Mouse (Mus musculus) ES-CJ7 (cell line): Measurements from ENCODE around the gene Ttll9.
A peak's percentile ranks its signal among the peaks of the same experiment; 100 is the strongest.

Experiments used
- DNase-seq: peaks from one replicate; pipeline ENCODE4 v3.0.0; 2011; ENCODE audit warnings: low read depth, low spot score

The Ttll9 gene

GRCm38 (mm10) chr2:152941776-152942175 is 20.5 kb upstream of the Ttll9 start:
- no peak for DNase-seq

- no peak for DNase-seq
Observed at GRCm38 (mm10) chr2:152942898-152943515, 19.3 kb upstream of the Ttll9 start.

DNA sequence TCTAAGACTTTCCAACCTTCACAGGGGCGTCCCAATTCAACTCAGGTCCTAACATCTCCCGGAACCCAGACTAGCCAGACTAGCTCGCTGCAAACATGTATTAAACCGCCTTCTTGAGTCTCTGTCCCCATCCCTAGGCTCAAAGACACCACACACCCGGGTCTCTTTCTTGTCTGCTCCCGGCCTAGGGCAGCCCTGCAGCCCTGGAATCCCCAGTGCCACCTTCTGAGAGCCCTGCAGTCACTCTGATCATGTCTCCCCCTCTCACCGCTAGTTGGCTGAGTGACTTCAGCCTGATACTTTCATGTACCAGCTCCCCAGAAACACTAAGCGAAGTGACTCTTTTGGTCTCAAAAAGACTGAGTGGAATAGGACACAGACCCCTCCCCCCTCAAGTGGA is 18.7 kb upstream of the Ttll9 start:
- no peak for DNase-seq

DNA sequence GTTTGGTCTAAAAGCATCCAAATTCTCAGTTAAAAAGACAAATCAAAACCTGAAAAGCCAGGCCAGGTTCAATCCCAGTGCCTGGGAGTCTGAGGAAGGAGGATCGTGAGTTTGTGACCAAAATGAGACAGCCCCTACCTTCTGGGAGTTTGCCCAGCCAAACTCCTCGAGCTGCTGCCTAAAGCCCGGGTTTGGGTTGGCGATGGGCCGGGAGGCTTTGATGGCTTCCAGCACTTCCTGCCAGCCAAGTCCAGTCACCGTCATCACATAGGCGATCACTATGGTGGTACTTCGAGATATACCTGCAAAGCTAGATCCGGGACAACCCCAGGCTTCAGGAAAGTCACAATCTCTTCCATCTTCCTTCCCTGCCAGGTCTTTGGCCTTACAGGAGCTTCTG is 18.3 kb upstream of the Ttll9 start:
- DNase-seq, result no peak

- no peak for DNase-seq
Observed at GRCm38 (mm10) chr2:152947098-152947497, 15.2 kb upstream of the Ttll9 start.

DNA sequence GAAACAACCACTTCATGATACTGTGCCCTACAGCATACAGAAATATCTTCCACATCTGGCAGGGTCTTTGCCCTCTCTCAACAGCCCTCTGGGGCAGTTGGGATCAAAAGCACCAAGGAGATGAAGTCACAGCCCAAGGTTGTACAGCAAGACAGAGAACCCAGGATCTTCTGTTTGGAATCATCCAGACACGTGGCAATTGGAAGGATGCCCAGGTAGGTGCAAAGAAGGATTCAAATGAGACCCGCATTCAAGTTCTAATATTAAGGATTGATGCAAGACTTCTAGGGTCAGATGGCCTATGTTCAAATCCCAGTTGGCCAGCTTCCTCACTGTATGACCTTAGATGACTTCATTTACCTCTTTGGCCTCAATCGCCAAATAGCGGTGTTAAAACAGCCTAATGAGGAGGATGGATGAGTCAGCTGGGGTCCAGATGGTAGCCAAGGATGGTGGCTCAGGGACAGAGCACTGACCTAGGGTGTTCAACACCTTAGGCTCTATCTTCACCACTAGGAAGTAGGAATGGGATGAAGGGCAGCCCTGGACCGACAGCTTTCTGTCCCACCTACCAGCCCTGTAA is 13.8 kb upstream of the Ttll9 start:
- no peak for DNase-seq

- DNase-seq, result no peak
Observed at GRCm38 (mm10) chr2:152950358-152951064, 11.8 kb upstream of the Ttll9 start.

- DNase-seq, result no peak
Observed at GRCm38 (mm10) chr2:152951065-152951849, 11.0 kb upstream of the Ttll9 start, which contains the start of gene Dusp15. TSS of gene Dusp15 (minus strand) at chr2:152951698.

GRCm38 (mm10) chr2:152951850-152952720 is 10.2 kb upstream of the Ttll9 start:
- no peak for DNase-seq

DNA sequence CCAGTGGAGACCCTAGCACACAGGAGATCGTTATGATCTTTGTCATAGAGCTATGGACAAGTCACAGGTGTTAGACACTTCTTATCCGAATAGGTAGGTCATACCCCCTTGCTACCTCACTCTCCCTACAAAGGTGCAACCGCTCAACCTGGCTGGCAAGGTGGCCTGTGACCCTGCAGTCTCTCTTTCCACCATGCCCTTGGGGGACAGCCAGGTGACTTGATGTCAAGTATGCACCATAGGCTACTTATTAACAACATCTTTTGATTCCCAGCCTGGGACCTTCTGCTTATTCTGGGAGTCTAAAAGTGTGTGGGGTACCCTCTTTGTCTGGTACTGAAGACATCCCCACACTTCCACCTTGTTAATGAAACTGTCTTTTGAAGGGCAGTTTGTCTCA is 4.2 kb upstream of the Ttll9 start:
- DNase-seq, result no peak

GRCm38 (mm10) chr2:152965555-152965954 is 3.3 kb downstream of the Ttll9 start:
- no peak for DNase-seq

GRCm38 (mm10) chr2:152976991-152977390 is 14.7 kb downstream of the Ttll9 start:
- DNase-seq, result no peak

DNA sequence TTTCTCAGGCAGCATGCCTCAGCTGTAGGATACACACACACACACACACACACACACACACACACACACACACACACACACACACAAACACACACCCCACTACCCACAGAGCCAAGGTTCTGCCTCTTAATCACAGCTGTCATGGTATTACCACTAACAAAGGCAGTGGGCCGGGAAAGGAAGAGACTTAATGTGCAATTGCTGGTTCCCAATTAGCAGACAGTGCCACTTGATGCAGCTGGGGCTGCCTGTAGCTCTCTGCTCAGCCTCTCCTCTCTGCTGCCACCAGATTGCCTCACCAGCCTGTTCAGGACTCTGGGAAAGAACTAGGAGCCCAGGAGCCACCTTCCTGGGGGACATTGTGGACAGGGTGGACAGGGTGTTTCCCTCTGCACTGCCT is 23.3 kb downstream of the Ttll9 start:
- DNase-seq, result no peak

DNA sequence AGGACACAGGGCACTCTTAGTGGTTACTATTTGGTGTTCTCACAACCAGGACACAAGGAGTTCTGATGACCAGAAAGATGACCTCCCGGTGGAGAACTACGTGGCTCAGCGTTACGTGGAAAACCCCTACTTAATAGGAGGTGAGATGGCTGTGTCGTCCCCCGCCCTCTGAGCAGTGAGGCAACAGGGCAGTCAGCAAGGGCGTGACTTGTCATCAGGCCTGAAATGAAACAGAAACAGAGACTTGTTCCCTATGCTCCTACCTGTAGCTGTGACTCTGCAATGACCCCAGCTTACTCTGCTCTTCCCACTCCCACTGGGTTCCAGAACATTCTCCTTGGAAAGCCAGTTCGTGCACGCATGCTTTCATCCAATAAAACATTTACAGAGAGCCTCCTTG is 29.2 kb downstream of the Ttll9 start:
- no peak for DNase-seq

- no peak for DNase-seq
Observed at GRCm38 (mm10) chr2:152997046-152997445, 34.8 kb downstream of the Ttll9 start.

GRCm38 (mm10) chr2:153002492-153003248 is 40.4 kb downstream of the Ttll9 start:
- DNase-seq, result no peak

DNA sequence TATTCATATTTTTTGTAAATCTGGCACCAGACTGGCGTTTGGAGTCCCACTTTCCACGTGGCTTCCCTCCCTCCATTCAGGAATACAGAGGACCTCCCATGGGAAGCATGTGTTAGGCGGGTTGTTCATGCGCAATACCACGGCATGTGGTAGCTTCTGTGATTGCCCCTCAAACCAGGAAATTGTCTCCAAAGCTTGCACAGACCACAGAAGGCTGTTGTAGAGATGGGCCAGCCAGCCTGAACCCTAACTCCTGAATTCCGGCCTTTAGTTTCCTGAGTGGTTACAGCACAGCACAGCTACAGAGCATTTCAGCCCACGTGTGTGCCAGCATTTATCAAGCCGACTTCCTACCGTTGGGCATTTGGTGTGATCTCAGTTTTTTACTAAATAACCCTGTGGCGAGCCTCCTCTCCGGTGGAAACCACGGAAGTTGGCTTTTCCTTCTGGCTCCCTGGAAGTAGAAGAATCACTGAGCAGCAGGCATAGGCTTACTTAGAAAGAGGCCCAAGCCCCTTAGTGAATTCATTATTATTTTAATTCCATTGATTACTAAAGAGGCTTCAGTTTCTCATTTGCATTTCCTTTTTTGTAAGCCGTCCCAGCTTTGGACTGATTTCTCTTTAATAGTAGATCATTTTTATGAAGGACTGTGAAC is 41.5 kb downstream of the Ttll9 start:
- DNase-seq, result no peak

DNA sequence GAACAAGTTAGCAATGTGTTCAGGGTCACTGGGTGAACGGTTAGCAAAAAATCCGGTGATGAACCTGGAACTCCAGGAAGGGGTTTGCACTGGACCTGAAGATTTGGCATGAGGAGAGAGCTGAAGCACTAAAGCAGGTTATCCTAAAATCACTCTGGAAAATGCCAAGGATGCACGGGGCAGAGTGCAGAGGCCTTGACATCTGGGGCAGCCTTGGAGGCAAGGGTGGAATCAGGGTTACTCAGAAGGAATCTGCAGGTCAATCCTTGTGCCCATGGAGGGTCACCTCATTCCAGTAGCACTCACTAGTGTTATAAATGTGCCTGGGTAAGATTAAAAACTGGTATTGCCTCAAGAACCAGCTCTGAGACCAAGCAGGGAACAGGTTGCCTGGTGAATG is 43.7 kb downstream of the Ttll9 start:
- DNase-seq, result no peak

GRCm38 (mm10) chr2:153009192-153009973 is 47.1 kb downstream of the Ttll9 start:
- DNase-seq, result peak; percentile 55
